Mouse (Mus musculus) kidney, postnatal 4 days (tissue): Measurements from ENCODE around the gene Slc15a3.
A peak's percentile ranks its signal among the peaks of the same experiment; 100 is the strongest.

Source experiments
- DNase-seq, 2 experiments: peaks; one replicate each; pipeline ENCODE4 v3.0.0; 2021; ENCODE audit warnings: mixed read lengths in 2 of 2

The Slc15a3 gene

GRCm38 (mm10) chr19:10822534-10822933, 17.0 kb upstream of the Slc15a3 start:
- no peak for DNase-seq

- DNase-seq = no peak
These were observed 15.5 kb upstream of the Slc15a3 start for GRCm38 (mm10) chr19:10824061-10824460.

- no peak for DNase-seq
These were observed 11.2 kb upstream of the Slc15a3 start for GRCm38 (mm10) chr19:10828321-10828720.

- no peak for DNase-seq
These were observed 9.9 kb upstream of the Slc15a3 start, which contains the start of gene Cd6 for GRCm38 (mm10) chr19:10829436-10830175. Gene Cd6 (minus strand): TSS chr19:10830058.

GRCm38 (mm10) chr19:10831424-10831823, 8.1 kb upstream of the Slc15a3 start:
- DNase-seq = peak; percentile 87 to 92

GRCm38 (mm10) chr19:10832030-10832429, 7.5 kb upstream of the Slc15a3 start:
- no peak for DNase-seq

GRCm38 (mm10) chr19:10833611-10834010, 5.9 kb upstream of the Slc15a3 start:
- no peak for DNase-seq

GRCm38 (mm10) chr19:10835671-10836070, 3.9 kb upstream of the Slc15a3 start:
- DNase-seq = no peak

- peak; percentile 20 to 37 for DNase-seq
These were observed 2.4 kb downstream of the Slc15a3 start for GRCm38 (mm10) chr19:10841721-10842626.

- DNase-seq = peak; percentile 22 to 44
These were observed 3.4 kb downstream of the Slc15a3 start for GRCm38 (mm10) chr19:10842914-10843313.

- DNase-seq = no peak
These were observed 4.7 kb downstream of the Slc15a3 start for GRCm38 (mm10) chr19:10844206-10844605.

GRCm38 (mm10) chr19:10845454-10845853, 5.9 kb downstream of the Slc15a3 start:
- no peak for DNase-seq

GRCm38 (mm10) chr19:10846150-10846549, 6.6 kb downstream of the Slc15a3 start:
- no peak for DNase-seq

- peak; percentile 78 for DNase-seq
These were observed 8.0 kb downstream of the Slc15a3 start for GRCm38 (mm10) chr19:10847311-10848087.

GRCm38 (mm10) chr19:10855422-10855821, 15.9 kb downstream of the Slc15a3 start:
- no peak for DNase-seq

GRCm38 (mm10) chr19:10856520-10856919, 17.0 kb downstream of the Slc15a3 start:
- DNase-seq = no peak

- DNase-seq = peak; percentile 35 to 48
These were observed 20.6 kb downstream of the Slc15a3 start for GRCm38 (mm10) chr19:10860072-10860497.

- DNase-seq = no peak
These were observed 26.8 kb downstream of the Slc15a3 start for GRCm38 (mm10) chr19:10866351-10866750.

GRCm38 (mm10) chr19:10867946-10868622, 28.6 kb downstream of the Slc15a3 start:
- DNase-seq = no peak

- peak in 1 of 2 experiments; percentile 36 for DNase-seq
These were observed 29.2 kb downstream of the Slc15a3 start for GRCm38 (mm10) chr19:10868623-10869141.

- DNase-seq = peak; percentile 87 to 91
These were observed 29.8 kb downstream of the Slc15a3 start for GRCm38 (mm10) chr19:10869241-10869885.
